Mouse (Mus musculus): ENCODE data around the gene Mettl24.

DNA sequence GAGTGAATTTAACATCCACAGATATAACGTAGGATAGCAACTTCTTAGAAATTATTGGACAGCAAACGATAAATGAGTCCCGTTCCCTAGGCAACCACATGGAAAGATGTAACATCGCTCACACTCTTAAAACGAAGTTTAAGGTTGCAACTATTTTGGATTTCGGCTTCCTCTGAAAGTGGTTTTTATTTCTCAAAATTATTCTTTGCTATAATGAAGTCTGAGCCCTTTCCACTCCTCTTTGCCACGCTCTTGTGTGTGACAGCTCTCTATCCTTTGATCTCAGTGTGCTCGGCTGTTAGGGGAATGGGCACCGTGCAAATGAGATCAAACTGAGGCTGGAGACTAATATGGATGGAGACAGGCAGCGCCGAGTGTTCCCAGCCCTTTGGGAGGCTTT lies 92.1 kb downstream of the Mettl24 start:
- no peak for TF ChIP-seq GATA1 (IDR thresholded peaks at IDR 0.05; ENCODE audit: borderline replicate concordance, low read length)
- TF ChIP-seq FLI1 (IDR thresholded peaks at IDR 0.05; ENCODE audit: low read length), result no peak
